Mouse (Mus musculus) lung, adult 2 months (tissue): Measurements from ENCODE around the gene Lrmda.

ENCODE experiments used
- CTCF ChIP-seq: fragments of 200-500 bp; IDR thresholded peaks from 2 replicates; pipeline ENCODE4 v1.5.1; 2011; ENCODE audit warnings: mild to moderate bottlenecking, low read length, control low read depth; ENCODE audit not compliant: insufficient read depth
- POLR2A ChIP-seq: fragments of 200-500 bp; IDR thresholded peaks from 2 replicates; pipeline ENCODE4 v1.6.1; 2011; ENCODE audit warnings: low read depth, mild to moderate bottlenecking, control low read depth, low read length, borderline replicate concordance; ENCODE audit errors: extremely low read depth

- TF ChIP-seq POLR2A (no peak), CTCF (no peak)
These were observed 39.2 kb downstream of the Lrmda start for GRCm38 (mm10) chr14:22058729-22059128.
